Mouse (Mus musculus) kidney, embryonic 16.5 days (tissue): Measurements from ENCODE around the gene Dmbt1. TPM values are rescaled to one million over a fixed set of nuclear protein-coding genes. Genes with fewer than 3 reads are reported as not detected.
"Not testable (repeated sequence)": the region's sequence is repeated elsewhere in the genome, so short reads cannot be mapped to it uniquely, and the experiment has no call there.

Experiments used
- ATAC-seq: fragments of 200-750 bp; cut with Nextera tagmentation; 2 replicates; pipeline ENCODE4 v1.8.0; 2017; ENCODE audit warnings: moderate TSS enrichment; ENCODE audit not compliant: low FRiP score, low TSS enrichment
- H3K27ac ChIP-seq: fragments of 300-500 bp; sonication (generic); 2 replicates; pipeline ENCODE4 v1.5.1; 2014; ENCODE audit warnings: low read length
- H3K27me3 ChIP-seq: fragments of 300-500 bp; sonication (generic); 2 replicates; pipeline ENCODE4 v1.6.1; 2014; ENCODE audit warnings: low read length, control low read depth, mixed read lengths; ENCODE audit not compliant: insufficient read depth
- H3K36me3 ChIP-seq: fragments of 300-500 bp; sonication (generic); 2 replicates; pipeline ENCODE4 v1.6.1; 2014; ENCODE audit warnings: low read length, control low read depth, mixed read lengths; ENCODE audit not compliant: insufficient read depth
- H3K4me1 ChIP-seq: fragments of 300-500 bp; sonication (generic); 2 replicates; pipeline ENCODE4 v1.6.1; 2014; ENCODE audit warnings: low read length, control low read depth, mixed read lengths; ENCODE audit not compliant: insufficient read depth
- H3K4me2 ChIP-seq: fragments of 300-500 bp; sonication (generic); replicated peaks from 2 replicates; pipeline ENCODE4 v1.6.1; 2014; ENCODE audit warnings: low read depth, low read length
- H3K4me3 ChIP-seq: fragments of 300-500 bp; sonication (generic); 2 replicates; pipeline ENCODE4 v1.5.1; 2014; ENCODE audit warnings: mild to moderate bottlenecking, low read length
- H3K9ac ChIP-seq: fragments of 300-500 bp; sonication (generic); replicated peaks from 2 replicates; pipeline ENCODE4 v1.6.1; 2014; ENCODE audit warnings: low read length
- H3K9me3 ChIP-seq: fragments of 300-500 bp; sonication (generic); 2 replicates; pipeline ENCODE4 v1.6.1; 2016; ENCODE audit warnings: low read length, control low read depth
- WGBS: fragments of 180-500 bp; shearing (Covaris S2); extraction: QIAGEN DNeasy Blood & Tissue Kit; methylation state at CpG from one replicate; pipeline ENCODE4 v1.1.7; 2014; 5-methylcytosine and 5-hydroxymethylcytosine counted together
- polyA plus RNA-seq: library from polyadenylated mRNA; unstranded; fragments of >200 nt; fragmentation: Nextera tagmentation; extraction: Ambion mirVana; gene quantifications from 2 replicates; pipeline ENCODE4 v1.2.1, GENCODE M21; 2015

The Dmbt1 gene
- polyA plus RNA-seq, 1 experiment from 2014 or later: not detected

DNA sequence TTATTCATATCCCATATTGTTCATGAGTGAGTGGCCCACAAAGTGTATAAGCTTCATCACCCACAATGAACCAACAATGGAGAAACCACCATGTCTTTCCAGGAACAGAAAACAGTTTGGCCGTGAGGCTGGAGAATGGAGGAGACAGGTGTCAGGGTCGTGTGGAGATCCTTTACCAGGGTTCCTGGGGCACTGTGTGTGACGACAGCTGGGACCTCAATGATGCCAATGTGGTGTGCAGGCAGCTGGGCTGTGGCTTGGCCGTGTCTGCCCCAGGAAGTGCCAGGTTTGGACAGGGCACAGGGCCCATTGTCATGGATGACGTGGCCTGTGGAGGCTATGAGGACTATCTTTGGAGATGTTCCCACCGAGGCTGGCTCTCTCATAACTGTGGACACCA, 42.2 kb downstream of the Dmbt1 start:
- not testable (repeated sequence) for H3K4me1 ChIP-seq, H3K9ac ChIP-seq, H3K27ac ChIP-seq, ATAC-seq, H3K9me3 ChIP-seq, H3K27me3 ChIP-seq, H3K36me3 ChIP-seq, H3K4me2 ChIP-seq, H3K4me3 ChIP-seq
- 83% methylated on average over 6 of the region's 6 CpGs for WGBS

DNA sequence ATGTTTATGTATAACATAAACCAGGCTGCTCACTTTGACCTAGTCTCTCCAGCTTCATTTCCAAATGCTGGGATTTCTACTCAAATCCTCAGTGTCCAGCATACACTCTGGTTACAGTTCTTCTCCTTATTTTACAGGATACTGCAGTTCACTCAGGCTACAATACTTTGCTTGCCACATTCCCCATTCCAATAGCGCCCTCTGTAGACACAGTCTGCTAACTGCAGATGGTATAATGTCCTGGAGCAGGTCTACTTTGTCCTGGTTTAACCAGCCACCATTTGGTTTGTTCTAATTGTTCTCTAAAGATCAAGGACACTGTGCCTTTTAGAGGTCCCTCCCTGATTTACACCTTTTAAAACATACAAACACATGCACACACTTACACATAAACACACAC, 44.1 kb downstream of the Dmbt1 start:
- Histone ChIP-seq H3K4me2 (no peak overlapping the region), H3K4me3 (no peak overlapping the region), H3K4me1 (no peaks in the 10 kb centered on the region), H3K9ac (no peak overlapping the region), H3K9me3 (no peaks in the 10 kb centered on the region), H3K27ac (no peak overlapping the region), H3K27me3 (no peaks in the 10 kb centered on the region), H3K36me3 (no peaks in the 10 kb centered on the region)
- 0% methylated on average over 1 of the region's 1 CpGs for WGBS
- ATAC-seq: no peak

DNA sequence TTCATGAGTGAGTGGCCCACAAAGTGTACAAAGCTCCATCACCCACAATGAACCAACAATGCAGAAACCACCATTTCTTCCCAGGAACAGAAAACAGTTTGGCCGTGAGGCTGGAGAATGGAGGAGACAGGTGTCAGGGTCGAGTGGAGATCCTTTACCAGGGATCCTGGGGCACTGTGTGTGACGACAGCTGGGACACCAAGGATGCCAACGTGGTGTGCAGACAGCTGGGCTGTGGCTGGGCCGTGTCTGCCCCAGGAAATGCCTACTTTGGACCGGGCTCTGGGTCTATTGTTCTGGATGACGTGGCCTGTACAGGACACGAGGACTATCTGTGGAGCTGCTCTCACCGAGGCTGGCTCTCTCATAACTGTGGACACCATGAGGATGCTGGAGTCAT, 50.5 kb downstream of the Dmbt1 start:
- not testable (repeated sequence) for H3K27ac ChIP-seq, H3K36me3 ChIP-seq, H3K9ac ChIP-seq, H3K4me1 ChIP-seq, H3K4me2 ChIP-seq, H3K9me3 ChIP-seq, H3K4me3 ChIP-seq, ATAC-seq, H3K27me3 ChIP-seq
- WGBS: 84% methylated on average over 9 of the region's 9 CpGs

DNA sequence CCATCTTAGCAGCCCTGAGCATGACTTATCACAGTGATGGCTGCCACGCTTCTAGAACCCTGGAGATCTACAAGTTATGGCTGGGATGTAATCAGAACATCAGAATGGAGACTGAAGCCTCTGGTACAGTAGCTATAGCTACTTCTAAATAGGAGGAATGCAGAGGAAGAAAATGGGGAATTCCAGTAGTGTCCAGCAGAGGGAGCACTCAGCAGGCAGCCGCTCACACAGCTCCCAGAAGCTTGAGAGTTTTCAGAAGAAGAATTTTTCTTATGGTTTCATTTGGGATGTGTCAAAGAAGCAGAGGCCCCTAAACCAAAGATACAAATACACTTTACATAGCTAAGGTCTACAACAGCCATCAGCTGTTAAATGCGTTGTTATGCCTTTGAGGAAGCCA, 80.6 kb downstream of the Dmbt1 start:
- H3K27ac ChIP-seq: no peak overlapping the region
- WGBS: 30% methylated on average over 3 of the region's 3 CpGs
- no peaks in the 10 kb centered on the region for H3K9me3 ChIP-seq
- no peaks in the 10 kb centered on the region for H3K27me3 ChIP-seq
- H3K36me3 ChIP-seq: no peaks in the 10 kb centered on the region
- no peak for ATAC-seq
- no peak overlapping the region for H3K9ac ChIP-seq
- H3K4me2 ChIP-seq: no peak overlapping the region
- no peaks in the 10 kb centered on the region for H3K4me1 ChIP-seq
- no peak overlapping the region for H3K4me3 ChIP-seq

DNA sequence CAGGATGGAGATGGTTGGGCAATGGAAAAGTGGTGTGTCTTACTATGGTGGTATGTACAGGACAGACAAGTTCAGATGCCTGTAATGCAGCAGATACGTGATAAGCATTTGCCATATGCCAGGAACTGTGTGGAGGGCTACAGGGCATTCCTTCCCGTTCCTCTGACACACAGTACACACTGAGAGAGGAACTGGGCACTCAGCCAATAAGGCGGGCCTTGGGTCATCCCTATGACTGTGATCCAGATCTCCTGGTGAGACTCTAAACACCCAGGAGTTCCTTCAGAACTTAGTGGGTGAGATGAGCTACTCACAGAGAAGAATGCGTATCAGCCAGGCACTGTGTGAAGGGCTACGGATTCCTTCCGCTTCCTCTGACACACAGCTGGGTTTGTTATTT, 81.8 kb downstream of the Dmbt1 start:
- Histone ChIP-seq H3K9ac (no peak overlapping the region), H3K36me3 (no peaks in the 10 kb centered on the region), H3K4me3 (no peak overlapping the region), H3K27ac (no peak overlapping the region), H3K4me1 (no peaks in the 10 kb centered on the region), H3K4me2 (no peak overlapping the region), H3K27me3 (no peaks in the 10 kb centered on the region), H3K9me3 (no peaks in the 10 kb centered on the region)
- 62% methylated on average over 6 of the region's 6 CpGs for WGBS
- no peak for ATAC-seq

DNA sequence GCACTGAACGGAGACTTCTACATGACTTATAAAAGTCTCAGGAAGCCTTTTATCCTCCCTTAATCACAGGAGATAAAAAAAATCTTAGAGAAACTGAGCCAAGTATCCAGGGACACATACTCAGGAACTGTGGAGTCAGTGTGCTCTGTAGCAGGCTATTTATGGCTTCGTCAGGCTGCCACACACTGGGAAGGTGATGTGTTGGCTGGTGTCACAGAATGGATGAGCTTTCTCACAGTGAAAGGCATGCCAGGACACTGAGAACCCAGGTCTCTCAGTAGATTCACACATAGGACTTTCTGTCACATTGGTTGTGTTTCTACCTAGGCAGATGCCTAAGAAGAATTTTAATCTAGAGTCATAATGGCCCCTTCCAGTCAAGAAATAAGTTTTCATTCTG, 82.6 kb downstream of the Dmbt1 start:
- Histone ChIP-seq H3K4me3 (no peak overlapping the region), H3K4me1 (no peaks in the 10 kb centered on the region), H3K9ac (no peak overlapping the region), H3K27ac (no peak overlapping the region), H3K9me3 (no peaks in the 10 kb centered on the region), H3K27me3 (no peaks in the 10 kb centered on the region), H3K36me3 (no peaks in the 10 kb centered on the region), H3K4me2 (no peak overlapping the region)
- no peak for ATAC-seq
- WGBS: 70% methylated on average over 2 of the region's 2 CpGs

DNA sequence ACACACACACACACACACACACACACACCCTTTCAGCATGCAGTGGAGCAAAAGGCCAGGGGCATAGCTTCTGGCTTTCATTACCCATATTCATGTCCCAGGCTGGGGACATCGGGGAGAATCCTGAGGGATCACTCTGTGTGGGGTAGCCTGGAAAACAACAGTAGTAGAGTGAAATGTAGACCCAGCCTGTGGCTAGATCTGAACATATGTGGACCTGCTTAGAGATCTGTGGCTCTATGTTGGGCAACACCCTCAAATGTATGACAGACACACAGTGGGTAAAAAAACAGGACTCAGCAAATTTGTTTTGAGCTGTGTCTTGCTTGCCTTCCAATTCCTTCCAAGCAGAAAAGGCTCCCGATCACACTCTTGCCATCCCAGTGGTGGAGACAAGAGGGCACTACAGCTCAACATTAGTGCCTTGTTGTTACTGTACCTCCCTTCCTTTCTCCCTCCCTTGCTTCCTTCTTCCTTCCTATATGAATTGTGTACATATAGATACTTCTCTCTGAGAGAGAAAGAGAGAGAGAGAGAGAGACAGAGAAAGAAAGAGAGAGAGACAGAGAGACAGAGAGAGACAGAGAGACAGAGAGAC, 90.5 kb downstream of the Dmbt1 start:
- Histone ChIP-seq H3K4me1 (no peaks in the 10 kb centered on the region), H3K27ac (no peak overlapping the region), H3K27me3 (no peaks in the 10 kb centered on the region), H3K9ac (no peak overlapping the region), H3K9me3 (no peaks in the 10 kb centered on the region), H3K4me3 (no peak overlapping the region), H3K4me2 (no peak overlapping the region), H3K36me3 (no peaks in the 10 kb centered on the region)
- 93% methylated on average over 2 of the region's 2 CpGs for WGBS
- ATAC-seq: no peak

DNA sequence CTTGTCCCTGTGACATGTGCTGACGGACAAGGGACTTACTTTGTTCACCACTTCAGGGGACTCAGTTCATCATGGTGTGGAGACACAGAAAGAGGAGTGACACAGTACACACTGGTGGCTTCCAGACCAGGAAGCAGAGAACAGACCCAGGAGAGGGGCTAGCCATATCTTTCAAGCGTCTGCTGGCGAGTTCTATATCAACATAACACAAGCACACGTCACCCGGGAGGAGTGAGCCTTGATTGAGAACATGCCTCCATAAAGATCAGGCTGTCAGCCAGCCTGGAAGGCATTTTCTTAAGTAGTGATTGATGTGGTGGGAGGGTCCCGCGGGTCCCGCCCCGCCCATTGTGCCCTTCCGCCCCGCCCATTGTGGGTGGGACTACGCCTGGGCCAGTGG, 98.2 kb downstream of the Dmbt1 start:
- no peaks in the 10 kb centered on the region for H3K36me3 ChIP-seq

GRCm38 (mm10) chr7:131133181-131133580, 101.3 kb downstream of the Dmbt1 start:
- no peak overlapping the region for H3K9ac ChIP-seq

More for the DNA sequence above, 98.2 kb downstream of the Dmbt1 start:
- Histone ChIP-seq H3K27me3 (no peaks in the 10 kb centered on the region), H3K4me3 (no peak overlapping the region), H3K9me3 (no peaks in the 10 kb centered on the region), H3K4me1 (no peaks in the 10 kb centered on the region), H3K9ac (no peak overlapping the region), H3K27ac (no peak overlapping the region), H3K4me2 (no peak overlapping the region)
- ATAC-seq: no peak
- 69% methylated on average over 12 of the region's 12 CpGs for WGBS

GRCm38 (mm10) chr7:131146214-131146613, 114.4 kb downstream of the Dmbt1 start, which contains the start of gene 4933402N03Rik:
4933402N03Rik (minus strand) TSS chr7:131146314.
- no peak for ATAC-seq
- Histone ChIP-seq H3K36me3 (no peaks in the 10 kb centered on the region), H3K9ac (no peak within 1 kb of the TSS), H3K27ac (no peak within 1 kb of the TSS), H3K4me3 (no peak within 1 kb of the TSS), H3K27me3 (no peaks in the 10 kb centered on the region), H3K4me2 (no peak within 1 kb of the TSS), H3K4me1 (no peaks in the 10 kb centered on the region), H3K9me3 (no peaks in the 10 kb centered on the region)
- WGBS: 69% methylated on average over 2 of the region's 2 CpGs

More at GRCm38 (mm10) chr7:131133181-131133580, 101.3 kb downstream of the Dmbt1 start:
- 72% methylated on average over 3 of the region's 3 CpGs for WGBS
- no peaks in the 10 kb centered on the region for H3K36me3 ChIP-seq
- H3K27me3 ChIP-seq: no peaks in the 10 kb centered on the region
- H3K4me2 ChIP-seq: no peak overlapping the region
- no peak overlapping the region for H3K27ac ChIP-seq
- H3K4me1 ChIP-seq: no peaks in the 10 kb centered on the region
- no peaks in the 10 kb centered on the region for H3K9me3 ChIP-seq
- no peak overlapping the region for H3K4me3 ChIP-seq
- ATAC-seq: no peak
